Mouse (Mus musculus): ENCODE measurements around the gene Hist1h1d.
"Not testable (repeated sequence)": the region's sequence is repeated elsewhere in the genome, so short reads cannot be mapped to it uniquely, and the experiment has no call there.

The Hist1h1d gene

DNA sequence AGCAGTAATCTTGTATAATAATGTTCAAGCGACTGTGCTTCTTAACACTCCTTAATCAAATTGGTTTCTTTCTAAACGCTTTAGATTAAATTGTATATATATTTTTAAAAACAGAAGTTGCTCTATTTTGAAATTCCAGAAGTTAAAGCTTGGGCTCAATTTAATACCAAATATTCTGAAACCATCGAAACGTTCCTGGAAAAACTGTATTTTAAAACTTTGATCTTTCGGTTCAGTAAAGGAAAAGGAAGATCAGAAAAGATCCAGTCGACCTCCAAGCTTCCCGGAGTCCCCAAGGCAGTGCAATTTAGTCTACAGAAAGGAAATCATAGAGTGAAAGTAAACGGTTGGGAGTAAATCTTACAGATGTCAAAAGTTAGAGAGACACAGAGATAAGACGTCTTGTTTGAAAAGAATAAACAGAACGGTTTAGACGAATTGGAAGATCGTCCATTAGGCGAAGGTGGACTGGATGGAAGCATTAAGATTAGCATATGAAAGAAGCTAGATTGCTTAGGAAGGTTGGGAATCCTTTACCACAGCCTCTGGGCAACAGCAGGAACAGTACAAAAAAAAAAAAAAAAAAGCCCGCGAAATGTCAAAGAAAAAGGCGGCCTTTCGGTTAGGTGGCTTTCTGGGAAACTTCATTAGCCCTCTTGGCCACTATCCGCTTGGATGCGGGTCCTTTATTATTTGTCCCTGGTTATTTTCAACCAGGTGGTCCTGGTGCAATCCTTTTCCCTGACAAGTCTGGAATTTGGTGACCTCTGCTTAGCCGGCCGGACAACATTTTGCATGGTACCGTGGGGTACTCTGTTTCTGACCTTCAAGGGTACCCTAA lies 33.3 kb downstream of the Hist1h1d start:
- peak; percentile 60 for DNase-seq (ENCODE audit: low read depth, low spot score)

DNA sequence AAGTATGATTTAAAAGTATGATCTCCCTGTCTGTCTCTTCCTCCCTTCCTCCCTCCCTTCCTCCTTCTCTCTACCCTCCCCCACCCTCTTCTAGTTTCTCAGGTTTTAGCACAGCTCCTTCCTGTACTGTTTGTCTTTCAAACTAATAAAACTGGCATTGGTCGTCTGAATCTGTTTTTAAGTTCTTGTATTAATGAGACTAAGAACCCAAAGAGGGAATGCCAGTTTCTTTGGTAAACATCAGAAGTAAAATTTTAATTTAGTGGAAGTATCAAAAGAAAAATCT lies 33.8 kb downstream of the Hist1h1d start:
- peak; percentile 42 for DNase-seq (ENCODE audit: low read depth, low spot score)

DNA sequence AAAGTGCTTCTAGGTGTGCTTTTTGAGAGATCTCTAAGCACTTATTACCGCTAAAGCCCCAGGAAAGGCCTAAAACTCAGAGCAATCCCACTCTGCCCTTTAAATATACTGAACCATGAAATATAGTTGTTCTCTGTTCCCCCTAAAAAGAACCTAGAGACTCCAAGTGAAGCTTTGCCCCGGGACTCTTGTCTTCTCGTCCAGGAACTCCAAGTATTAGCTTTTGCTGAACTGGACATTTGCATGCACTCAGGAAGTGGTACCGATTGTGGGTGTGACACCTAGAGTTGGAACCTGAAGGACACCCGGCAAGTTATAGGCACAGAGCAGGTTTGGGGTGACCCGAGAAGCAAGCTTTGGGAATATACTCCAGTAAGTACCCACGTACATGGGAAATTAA lies 38.1 kb downstream of the Hist1h1d start:
- no peak for DNase-seq (ENCODE audit: low read depth, low spot score)

DNA sequence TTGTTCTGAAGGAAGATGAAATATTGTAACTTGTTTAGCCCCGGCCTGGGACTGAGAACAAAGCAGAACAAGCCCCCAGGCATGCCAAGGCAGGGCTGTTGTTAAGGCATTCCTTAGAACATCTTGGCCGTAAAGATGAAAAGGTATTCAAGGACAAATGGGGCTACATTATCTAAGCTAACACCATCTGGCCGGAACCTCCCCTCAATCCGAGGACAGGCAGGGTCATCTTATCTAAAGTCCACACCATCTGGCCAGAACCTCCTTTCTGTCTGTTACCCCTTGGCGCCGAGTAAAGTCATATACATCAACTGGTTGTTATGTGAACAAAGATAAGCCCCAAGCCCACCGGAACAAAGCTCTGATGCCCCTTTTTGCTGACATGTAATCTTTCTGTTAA lies 38.8 kb downstream of the Hist1h1d start:
- not testable (repeated sequence) for DNase-seq (ENCODE audit: low read depth, low spot score)

DNA sequence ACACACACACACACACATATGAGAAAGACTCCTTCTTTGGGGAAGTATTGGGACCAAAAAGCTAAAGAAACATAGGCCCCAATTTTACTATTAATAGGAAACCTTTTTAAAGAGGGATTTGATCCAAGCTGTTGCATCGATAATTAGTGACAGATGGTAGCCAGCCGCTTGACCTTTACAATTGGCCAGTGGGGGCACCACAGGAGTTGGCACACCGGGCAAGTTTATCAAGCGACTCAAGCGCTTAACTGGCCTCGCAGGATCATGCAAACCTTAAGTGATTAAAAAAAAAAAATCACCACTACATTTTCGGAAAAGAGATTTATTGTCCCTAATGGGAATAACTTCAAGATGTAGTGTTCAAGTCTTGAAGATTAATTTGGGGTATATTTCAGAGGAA lies 39.6 kb downstream of the Hist1h1d start:
- DNase-seq (ENCODE audit: low read depth, low spot score), result no peak

DNA sequence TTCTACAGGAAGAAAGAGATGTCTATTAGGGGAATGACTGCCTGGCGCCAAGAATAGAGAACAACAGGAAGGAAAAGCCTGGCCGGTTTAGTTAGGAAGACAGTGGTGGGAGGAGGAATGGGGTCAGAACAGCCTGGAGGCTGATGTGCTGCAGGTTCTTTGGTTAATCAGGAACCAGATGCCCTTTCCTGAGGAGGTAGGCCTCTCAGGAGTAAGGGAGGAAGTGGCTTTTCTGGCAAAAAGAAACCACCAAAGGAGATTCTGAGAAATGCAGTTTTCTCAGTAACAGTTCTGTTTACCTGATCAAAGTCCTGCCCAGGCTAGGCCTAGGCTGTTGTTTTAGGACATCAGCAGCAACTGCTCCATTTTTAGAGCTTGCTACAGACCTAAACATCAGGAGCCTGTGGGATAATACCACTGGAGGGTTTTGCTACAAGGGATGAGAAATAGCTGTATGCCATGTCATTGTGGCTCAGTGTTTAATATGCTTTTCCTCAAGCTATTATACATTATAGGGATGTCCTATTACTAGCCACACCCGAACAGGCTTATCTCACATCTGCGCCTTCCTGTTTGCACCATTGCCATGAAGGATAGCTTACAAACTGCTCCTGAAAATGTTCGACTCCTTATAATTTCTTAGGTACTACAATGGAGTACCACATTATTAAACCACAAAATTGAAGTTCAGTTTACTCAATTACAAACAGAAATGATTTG lies 40.1 kb downstream of the Hist1h1d start:
- DNase-seq (ENCODE audit: low read depth, low spot score), result no peak

DNA sequence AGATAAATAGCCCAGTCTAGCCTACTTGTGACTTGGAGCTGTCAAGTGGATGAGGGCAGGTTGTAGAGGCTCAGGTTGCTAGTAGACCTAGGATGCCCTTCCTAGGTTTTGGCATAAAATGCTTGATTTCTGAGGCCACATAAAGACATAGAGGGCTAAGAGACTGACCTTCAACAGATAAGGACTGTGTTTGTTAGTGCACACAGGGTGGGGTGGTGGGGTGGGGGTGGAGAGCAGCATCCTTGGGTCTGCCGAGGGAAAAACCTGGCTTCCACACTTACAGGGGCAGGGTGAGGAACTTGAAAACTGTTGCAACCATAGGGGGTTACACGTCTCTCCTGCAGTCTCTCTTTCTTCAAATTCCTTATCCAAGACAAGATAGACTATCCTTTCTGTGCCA lies 42.1 kb downstream of the Hist1h1d start:
- DNase-seq (ENCODE audit: low read depth, low spot score), result no peak

DNA sequence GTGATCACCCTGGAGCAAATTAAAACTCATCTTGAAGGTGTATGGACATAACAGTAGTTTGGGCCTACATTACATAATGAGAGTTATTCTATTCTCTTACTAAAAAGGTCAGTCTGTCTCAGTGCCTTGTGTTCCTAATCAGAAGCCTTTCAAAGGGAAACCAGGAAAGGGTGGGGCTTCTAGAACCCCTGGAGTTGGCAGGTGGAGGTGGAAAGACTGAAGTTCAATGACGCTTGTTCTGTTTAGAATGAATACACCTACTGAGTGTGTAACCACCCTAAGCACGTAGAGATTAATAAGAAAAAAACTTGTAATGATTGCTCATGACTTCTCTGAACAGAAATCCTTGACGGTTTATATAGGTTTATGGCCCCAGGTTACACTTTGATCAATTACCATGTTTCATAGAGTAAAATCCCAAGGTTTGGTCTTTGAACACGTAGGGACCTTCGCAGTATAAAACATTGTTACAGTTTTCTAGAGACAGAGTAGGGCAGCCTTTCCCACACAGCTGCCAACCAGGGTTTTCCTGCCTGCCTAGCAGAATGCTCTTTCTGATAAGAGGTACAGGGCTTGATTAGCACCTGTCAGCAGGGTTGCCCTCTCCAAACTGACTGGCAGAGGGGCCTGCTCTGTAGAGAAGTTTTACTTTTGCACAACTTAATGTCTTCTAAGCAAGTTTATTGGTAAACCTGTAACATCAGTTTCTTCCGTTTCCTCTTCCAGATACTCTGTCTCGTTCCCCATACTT lies 42.7 kb downstream of the Hist1h1d start:
- peak; percentile 65 for DNase-seq (ENCODE audit: low read depth, low spot score)

DNA sequence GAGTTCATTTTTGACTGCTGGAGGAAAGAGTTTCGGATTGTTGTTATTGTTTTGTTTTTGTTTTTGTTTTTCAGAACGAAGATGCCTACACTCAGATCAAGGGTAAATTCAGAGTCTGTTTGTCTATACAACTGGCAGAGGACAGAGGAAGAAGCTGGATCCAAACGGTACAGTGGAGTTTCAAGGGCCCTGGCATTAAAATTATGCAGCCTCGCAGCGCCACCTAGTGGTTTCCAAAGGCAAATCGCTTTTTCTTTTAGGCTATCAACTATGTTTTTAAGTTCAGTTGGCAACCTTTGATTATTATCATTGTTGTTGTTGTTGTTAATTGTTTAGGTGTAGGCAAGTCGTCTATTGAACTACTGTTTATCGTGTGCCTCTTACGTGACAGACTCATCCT lies 44.9 kb downstream of the Hist1h1d start:
- peak; percentile 90 for DNase-seq (ENCODE audit: low read depth, low spot score)

DNA sequence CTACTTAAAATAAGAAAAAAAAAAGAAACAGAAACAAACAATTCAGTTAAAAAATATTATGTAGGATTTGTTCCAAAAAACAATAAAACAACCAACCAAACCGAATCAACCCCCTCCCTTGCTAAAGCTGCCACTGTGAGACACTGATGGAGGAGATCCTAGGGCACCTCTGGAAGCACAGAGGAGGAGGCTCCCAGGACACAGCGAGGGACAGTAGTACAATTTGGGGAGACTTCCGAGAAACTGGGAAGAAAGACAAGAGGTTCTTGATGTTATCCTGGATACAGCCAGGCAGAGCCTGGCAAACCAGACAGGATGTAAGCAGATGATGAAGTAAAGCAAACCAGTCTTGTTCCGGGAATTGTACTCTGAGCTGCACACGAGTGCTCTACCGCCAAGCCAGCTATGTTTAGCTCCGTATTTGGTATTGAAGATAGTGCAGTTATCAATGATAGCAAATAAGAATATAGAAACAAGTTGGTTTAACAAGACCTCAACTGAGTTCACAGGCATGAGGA lies 50.2 kb downstream of the Hist1h1d start:
- no peak for DNase-seq (ENCODE audit: low read depth, low spot score)

DNA sequence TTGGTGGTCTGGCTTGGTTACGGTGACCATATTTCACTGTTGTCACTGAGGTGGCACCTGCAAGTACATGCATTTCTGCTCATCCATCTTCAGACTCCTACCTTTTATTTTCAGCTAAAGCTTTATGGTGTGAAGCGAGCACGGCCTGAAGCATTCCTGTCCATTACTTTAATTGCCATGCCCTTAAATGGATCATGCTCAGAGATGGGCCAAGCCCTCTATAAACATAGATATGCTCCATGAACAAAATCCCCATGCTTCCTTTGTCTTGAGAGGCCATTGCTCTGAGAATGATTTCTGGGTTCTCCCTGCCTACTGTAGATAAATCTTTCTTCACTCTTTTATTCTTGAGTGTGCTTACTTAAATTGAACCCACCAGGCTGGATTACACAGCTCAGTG lies 51.4 kb downstream of the Hist1h1d start:
- no peak for DNase-seq (ENCODE audit: low read depth, low spot score)

DNA sequence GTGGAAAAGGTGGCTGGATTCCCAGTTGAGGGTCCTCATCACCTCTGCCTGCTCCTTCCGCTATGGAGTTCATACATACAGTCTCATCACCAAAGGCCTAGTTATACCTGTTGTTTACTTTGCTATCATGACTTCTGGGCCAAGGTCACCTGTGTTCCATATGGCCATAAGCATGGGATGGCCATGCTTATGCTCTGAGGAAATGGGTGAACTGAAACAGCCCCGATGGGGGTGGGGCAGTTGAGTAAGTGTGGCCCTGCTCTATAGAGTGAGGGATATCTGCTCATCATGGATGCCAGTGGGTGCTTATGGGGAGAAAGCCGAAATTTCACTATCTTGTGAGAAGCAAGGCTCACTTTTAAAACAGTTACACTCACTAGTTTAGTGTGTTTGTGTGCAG lies 52.0 kb downstream of the Hist1h1d start:
- DNase-seq (ENCODE audit: low read depth, low spot score), result no peak

DNA sequence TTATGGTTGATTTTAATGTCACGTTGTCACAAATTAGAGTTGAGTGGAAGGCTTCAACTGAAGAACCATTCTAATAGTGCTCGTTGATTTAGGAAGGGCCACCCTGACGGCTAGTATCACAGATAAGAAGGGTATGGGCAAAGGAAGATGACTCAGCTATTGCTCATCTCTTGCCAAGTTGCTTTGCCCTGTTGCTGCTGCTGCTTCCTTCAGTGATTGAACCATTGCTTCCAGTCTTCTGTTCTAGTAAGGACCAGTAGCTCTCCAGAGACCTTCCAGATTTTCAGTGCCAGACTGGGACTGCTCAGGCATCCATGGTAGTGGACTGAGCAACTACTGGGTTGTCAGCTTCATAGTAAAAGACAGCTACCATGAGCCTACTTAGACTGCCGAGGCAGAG lies 56.1 kb downstream of the Hist1h1d start:
- DNase-seq (ENCODE audit: low read depth, low spot score), result peak; percentile 62

DNA sequence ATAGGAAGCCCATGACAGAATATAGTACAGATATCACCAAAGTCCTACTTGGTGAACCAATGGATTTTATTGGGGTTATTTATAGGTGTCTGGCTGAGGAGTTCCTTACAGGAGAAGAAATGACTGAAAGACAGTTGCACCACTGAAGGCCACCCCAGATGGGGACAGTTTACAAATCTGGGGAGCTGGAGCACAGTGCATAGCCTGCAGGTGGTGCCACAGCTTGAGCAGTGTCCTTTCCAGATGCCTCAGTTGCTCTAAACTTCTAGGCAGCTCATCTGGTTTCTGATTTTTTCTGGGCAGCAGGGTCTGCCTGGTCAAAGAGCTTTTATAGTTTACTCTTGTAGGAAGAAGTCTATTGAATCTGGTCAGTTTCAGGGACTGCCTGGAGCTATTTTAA lies 56.8 kb downstream of the Hist1h1d start:
- no peak for DNase-seq (ENCODE audit: low read depth, low spot score)
